Mouse (Mus musculus) MN1 (cell line): ENCODE measurements around the gene Gpr31b.
"Not testable (repeated sequence)": the region's sequence is repeated elsewhere in the genome, so short reads cannot be mapped to it uniquely, and the experiment has no call there.

ENCODE experiments used
- DNase-seq: peaks from one replicate; pipeline ENCODE4 v3.0.0-alpha.2; 2016; ENCODE audit warnings: low spot score

The Gpr31b gene

GRCm38 (mm10) chr17:13052124-13052813, at the start of gene Gpr31b:
TSS of gene Gpr31b (minus strand) at chr17:13052296.
- DNase-seq: not testable (repeated sequence)

GRCm38 (mm10) chr17:13092960-13093359, 40.9 kb upstream of the Gpr31b start:
- not testable (repeated sequence) for DNase-seq

- not testable (repeated sequence) for DNase-seq
Measured at GRCm38 (mm10) chr17:13092100-13092764, 40.1 kb upstream of the Gpr31b start.

- not testable (repeated sequence) for DNase-seq
Measured at GRCm38 (mm10) chr17:13091510-13091909, 39.4 kb upstream of the Gpr31b start.

- not testable (repeated sequence) for DNase-seq
Measured at GRCm38 (mm10) chr17:13069227-13069626, 17.1 kb upstream of the Gpr31b start.

GRCm38 (mm10) chr17:13067864-13068385, 15.8 kb upstream of the Gpr31b start:
- DNase-seq: not testable (repeated sequence)

GRCm38 (mm10) chr17:13062882-13063281, 10.8 kb upstream of the Gpr31b start:
- DNase-seq: not testable (repeated sequence)

- DNase-seq: not testable (repeated sequence)
Measured at GRCm38 (mm10) chr17:13060804-13061203, 8.7 kb upstream of the Gpr31b start, which contains the start of gene Tcp10b. TSS of gene Tcp10b (plus strand) at chr17:13061104.

- DNase-seq: peak; percentile 51
Measured at GRCm38 (mm10) chr17:13043846-13044673, 8.0 kb downstream of the Gpr31b start.

- DNase-seq: not testable (repeated sequence)
Measured at GRCm38 (mm10) chr17:13036627-13037192, 15.4 kb downstream of the Gpr31b start.

- no peak for DNase-seq
Measured at GRCm38 (mm10) chr17:13013316-13013715, 38.8 kb downstream of the Gpr31b start.

- peak; percentile 85 for DNase-seq
Measured at GRCm38 (mm10) chr17:13009887-13010286, 42.2 kb downstream of the Gpr31b start.

- DNase-seq: peak; percentile 34
Measured at GRCm38 (mm10) chr17:13008528-13008927, 43.6 kb downstream of the Gpr31b start.

- peak; percentile 99 for DNase-seq
Measured at GRCm38 (mm10) chr17:13007730-13008425, 44.2 kb downstream of the Gpr31b start.

GRCm38 (mm10) chr17:13006984-13007383, 45.1 kb downstream of the Gpr31b start:
- DNase-seq: no peak

- not testable (repeated sequence) for DNase-seq
Measured at GRCm38 (mm10) chr17:13006546-13006945, 45.5 kb downstream of the Gpr31b start, which contains the start of gene Sod2. TSS of gene Sod2 (plus strand) at chr17:13006846.

- not testable (repeated sequence) for DNase-seq
Measured at GRCm38 (mm10) chr17:13004436-13004835, 47.7 kb downstream of the Gpr31b start.

- DNase-seq: not testable (repeated sequence)
Measured at GRCm38 (mm10) chr17:13002243-13002642, 49.9 kb downstream of the Gpr31b start.
